Mouse (Mus musculus) splenic B cell, adult 2 months (primary cell): Measurements from ENCODE around the gene Fgg.
A peak's percentile ranks its signal among the peaks of the same experiment; 100 is the strongest.

ENCODE experiments used
- DNase-seq: peaks from one replicate; pipeline ENCODE4 v3.0.0-alpha.2; 2011; ENCODE audit warnings: low read depth, low spot score
- H3K27me3 ChIP-seq: 2 replicates; pipeline ENCODE4 v1.6.1; 2012; ENCODE audit warnings: mild to moderate bottlenecking, low read length, moderate library complexity, mixed read lengths; ENCODE audit not compliant: control insufficient read depth, poor library complexity, insufficient read depth, severe bottlenecking
- H3K36me3 ChIP-seq: 2 replicates; pipeline ENCODE4 v1.6.1; 2012; ENCODE audit warnings: mild to moderate bottlenecking, low read length, moderate library complexity, mixed read lengths; ENCODE audit not compliant: control insufficient read depth, poor library complexity, insufficient read depth, severe bottlenecking

The Fgg gene

DNA sequence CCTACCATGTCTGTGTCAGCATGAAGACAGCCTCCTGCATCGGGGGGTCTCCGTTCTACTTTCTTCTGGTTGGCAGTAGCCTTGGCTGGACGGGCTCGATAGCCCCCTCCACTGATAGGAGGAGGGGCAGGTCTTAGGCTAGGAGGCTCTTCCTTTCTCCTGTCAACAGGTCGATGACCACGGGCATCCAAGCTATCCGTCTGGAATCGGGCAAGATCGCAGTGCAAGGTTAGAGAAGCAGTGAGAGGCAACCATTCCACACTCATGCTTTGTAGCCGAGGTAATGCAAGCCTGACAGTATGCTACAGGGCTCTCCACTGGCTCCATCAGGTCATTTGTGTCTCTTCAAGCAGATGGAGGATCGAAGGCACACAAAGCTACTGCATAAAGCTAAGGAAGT, 39.1 kb downstream of the Fgg start:
- no peaks in the 10 kb centered on the region for H3K36me3 ChIP-seq
- no peak for DNase-seq
- no peaks in the 10 kb centered on the region for H3K27me3 ChIP-seq

GRCm38 (mm10) chr3:83049680-83050079, 42.2 kb downstream of the Fgg start, which contains the start of gene Fgb:
TSS of gene Fgb (minus strand) at chr3:83049863.
- DNase-seq: no peak
- Histone ChIP-seq H3K36me3 (no peaks in the 10 kb centered on the region), H3K27me3 (0 out of 2 replicates have a peak, but pooled peaks cover 2% of the 10 kb centered on the region)

GRCm38 (mm10) chr3:83050661-83051060, 43.1 kb downstream of the Fgg start:
- DNase-seq: no peak
- H3K27me3 ChIP-seq: 0 out of 2 replicates have a peak, but pooled peaks cover 2% of the 10 kb centered on the region
- H3K36me3 ChIP-seq: no peaks in the 10 kb centered on the region

- Histone ChIP-seq H3K27me3 (0 out of 2 replicates have a peak, but pooled peaks cover 2% of the 10 kb centered on the region), H3K36me3 (no peaks in the 10 kb centered on the region)
- no peak for DNase-seq
Observed at GRCm38 (mm10) chr3:83052102-83052501, 44.6 kb downstream of the Fgg start.

GRCm38 (mm10) chr3:83053126-83053525, 45.6 kb downstream of the Fgg start:
- Histone ChIP-seq H3K27me3 (0 out of 2 replicates have a peak, but pooled peaks cover 2% of the 10 kb centered on the region), H3K36me3 (no peaks in the 10 kb centered on the region)
- no peak for DNase-seq

DNA sequence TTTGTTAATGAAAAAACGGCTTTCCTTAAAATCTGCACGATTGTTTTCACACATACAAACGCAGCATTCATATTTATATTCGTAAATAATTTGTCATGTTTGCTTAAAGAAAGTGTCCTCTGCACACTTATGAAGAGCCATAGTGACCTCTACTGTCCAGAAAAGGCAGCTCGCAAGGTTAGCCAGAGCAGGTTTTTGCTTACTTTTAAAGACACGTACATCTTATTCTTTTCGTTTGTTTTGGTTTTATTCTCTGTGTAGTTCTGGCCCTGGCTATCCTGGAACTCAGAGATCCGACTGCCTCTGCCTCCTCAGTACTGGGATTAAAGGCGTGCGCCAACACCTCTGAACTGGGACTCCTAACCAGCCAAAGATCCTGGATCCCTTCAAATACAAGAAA, 46.2 kb downstream of the Fgg start:
- Histone ChIP-seq H3K36me3 (no peaks in the 10 kb centered on the region), H3K27me3 (0 out of 2 replicates have a peak, but pooled peaks cover 2% of the 10 kb centered on the region)
- DNase-seq: peak; percentile 70

DNA sequence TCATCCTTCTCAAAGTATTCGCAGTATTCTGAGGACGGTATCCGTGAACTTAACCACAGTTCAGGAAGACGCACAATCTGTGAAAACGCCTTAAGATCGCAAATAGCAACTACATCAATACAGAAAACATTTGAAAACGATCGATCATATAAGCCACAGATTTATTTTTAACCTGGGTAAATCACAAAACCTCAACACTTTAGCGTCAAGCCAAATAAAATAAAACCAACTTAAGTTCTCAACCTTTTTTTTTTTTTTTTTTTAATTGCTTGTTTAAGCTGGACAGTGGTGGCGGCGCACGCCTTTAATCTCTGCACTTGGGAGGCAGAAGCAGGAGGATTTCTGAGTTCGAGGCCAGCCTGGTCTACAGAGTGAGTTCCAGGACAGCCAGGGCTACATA, 47.2 kb downstream of the Fgg start:
- no peak for DNase-seq
- Histone ChIP-seq H3K36me3 (no peaks in the 10 kb centered on the region; the same call in 1 of the 2 replicates), H3K27me3 (0 out of 2 replicates have a peak, but pooled peaks cover 2% of the 10 kb centered on the region)

- no peaks in the 10 kb centered on the region; the same call in 1 of the 2 replicates for H3K36me3 ChIP-seq
- peak; percentile 99 for DNase-seq
- H3K27me3 ChIP-seq: 0 out of 2 replicates have a peak, but pooled peaks cover 2% of the 10 kb centered on the region
Observed at GRCm38 (mm10) chr3:83055281-83056038, 47.9 kb downstream of the Fgg start, which contains the start of gene Plrg1. TSS of gene Plrg1 (plus strand) at chr3:83055522.

DNA sequence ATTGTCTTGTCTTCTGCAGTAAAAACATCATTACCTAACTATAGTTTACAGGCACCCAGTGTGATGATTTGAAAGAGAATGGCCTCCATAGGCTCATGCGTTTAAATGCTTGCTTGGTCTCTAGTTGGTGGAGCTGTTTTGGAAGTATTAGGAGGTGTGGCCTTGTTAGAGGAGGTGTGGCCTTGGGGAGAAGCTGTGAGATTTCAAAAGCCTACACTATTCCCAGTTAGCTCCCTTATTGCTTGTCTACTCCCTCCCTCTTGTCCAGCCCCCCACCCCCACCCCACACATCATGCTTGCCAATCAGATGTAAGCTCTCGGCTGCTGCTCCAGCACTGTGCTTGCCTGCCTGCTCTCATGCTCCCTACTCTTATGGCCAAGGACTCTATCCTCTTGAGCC, 49.5 kb downstream of the Fgg start:
- 0 out of 2 replicates have a peak, but pooled peaks cover 2% of the 10 kb centered on the region for H3K27me3 ChIP-seq
- DNase-seq: no peak
- H3K36me3 ChIP-seq: peaks cover 5% of the 10 kb centered on the region
